Mouse (Mus musculus) olfactory bulb, adult 2 months (tissue): ENCODE data around the gene Dppa3.

Experiments used
- CTCF ChIP-seq: fragments of 200-500 bp; IDR thresholded peaks from 2 replicates; pipeline ENCODE4 v1.5.1; 2012; ENCODE audit warnings: low read depth, mild to moderate bottlenecking, low read length, moderate library complexity; ENCODE audit not compliant: insufficient read depth
- POLR2A ChIP-seq: fragments of 200-500 bp; IDR thresholded peaks from 2 replicates; pipeline ENCODE4 v1.6.1; 2012; ENCODE audit warnings: mild to moderate bottlenecking, low read depth, low read length, moderate library complexity; ENCODE audit not compliant: insufficient read depth

DNA sequence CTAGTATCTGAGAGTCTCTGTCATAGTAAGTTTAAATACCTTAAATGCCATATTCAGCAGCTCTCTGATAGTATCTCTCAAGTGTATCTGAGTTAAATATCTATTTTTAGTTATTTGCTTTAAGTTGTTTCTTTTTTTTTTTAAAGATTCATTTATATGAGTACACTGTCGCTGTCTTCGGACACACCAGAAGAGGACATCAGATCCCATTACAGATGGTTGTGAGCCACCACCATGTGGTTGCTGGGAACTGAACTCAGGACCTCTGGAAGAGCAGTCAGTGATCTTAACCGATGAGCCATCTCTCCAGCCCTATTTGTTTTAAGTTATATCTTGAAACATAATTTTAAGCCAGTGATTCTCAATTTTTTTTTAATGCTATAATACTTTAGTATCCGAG lies 25.2 kb upstream of the Dppa3 start:
- TF ChIP-seq CTCF = no peak
- TF ChIP-seq POLR2A = no peak
